8 mouse cellular contexts compared by ENCODE assay signal in the genomic region with DNA sequence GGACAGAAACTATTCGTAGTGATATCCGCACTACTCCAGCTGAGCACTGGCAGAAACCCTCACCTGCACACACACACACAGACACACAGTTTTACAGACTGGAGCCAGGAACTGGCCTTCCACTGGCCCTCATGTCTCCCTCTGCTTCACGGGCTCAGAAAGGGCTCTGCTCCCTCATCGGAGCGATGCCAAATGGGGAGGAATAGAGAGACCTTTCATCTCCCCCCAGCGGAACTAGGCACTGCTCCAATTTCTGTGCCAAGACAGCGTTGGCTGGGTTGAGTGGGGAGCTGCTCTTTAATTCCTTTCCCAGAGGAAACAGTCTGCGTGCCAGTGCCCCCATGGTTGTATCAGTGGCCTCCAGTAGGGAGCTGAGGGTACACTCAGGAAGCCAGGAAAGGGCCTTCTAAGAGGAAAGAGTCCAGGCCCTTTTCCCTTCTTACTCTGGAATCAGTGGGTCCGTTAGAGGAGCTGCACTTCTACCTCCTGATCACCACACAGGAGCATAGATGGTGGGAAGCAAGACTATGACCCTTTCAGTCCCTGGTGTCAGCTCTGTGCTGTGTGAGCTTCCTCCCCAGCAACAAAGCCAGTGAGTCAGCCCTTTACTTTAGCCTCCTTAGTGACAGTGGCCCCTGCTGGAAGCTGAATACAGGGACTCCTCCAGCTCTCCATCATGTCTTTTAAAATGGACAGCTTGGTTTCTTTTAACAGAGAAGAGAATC.
A peak's percentile ranks its signal among the peaks of the same experiment; 100 is the strongest.
DNase-seq lines count a peak whose midpoint lies in the region; ATAC-seq and TF ChIP-seq lines count a peak whose summit lies in the region.

No protein-coding gene starts in this region.

- H3K36me3 ChIP-seq in embryonic facial prominence, embryonic 13.5 days, result no peaks in the 10 kb centered on the region
- no peaks in the 10 kb centered on the region for H3K36me3 ChIP-seq in embryonic facial prominence, embryonic 10.5 days (replicated peaks)
- no peaks in the 10 kb centered on the region for H3K36me3 ChIP-seq in forebrain, embryonic 12.5 days (replicated peaks)
- no peaks in the 10 kb centered on the region for H3K36me3 ChIP-seq in neural tube, embryonic 15.5 days

- no peak for DNase-seq in embryonic facial prominence, embryonic 10.5 days (ENCODE audit: low spot score)
- DNase-seq in adrenal gland, adult (ENCODE audit: inconsistent age in 2 of 2, low spot score in 1 of 2), result peak; percentile 74 to 86
- peak; percentile 29 to 54 for DNase-seq in heart, postnatal 14 days
- DNase-seq in left cerebral cortex, adult 2 months (ENCODE audit: extremely low spot score in 1 of 2, low spot score in 2 of 2), result peak; percentile 47 to 75
- DNase-seq in thymus, adult 18-20 months, result no peak

- intact Hi-C loops in heart, postnatal 14 days (cut with DNase I), result no loop called here
- intact Hi-C loops in left cerebral cortex, adult 2 months (cut with DNase I), result no loop called here

- H3K9ac ChIP-seq in embryonic facial prominence, embryonic 13.5 days, result no peak overlapping the region
- H3K9ac ChIP-seq in forebrain, embryonic 12.5 days, result no peak overlapping the region
- H3K9ac ChIP-seq in neural tube, embryonic 15.5 days (replicated peaks), result no peak overlapping the region

- H3K9me3 ChIP-seq in embryonic facial prominence, embryonic 13.5 days, result no peaks in the 10 kb centered on the region
- no peaks in the 10 kb centered on the region for H3K9me3 ChIP-seq in embryonic facial prominence, embryonic 10.5 days
- no peaks in the 10 kb centered on the region for H3K9me3 ChIP-seq in forebrain, embryonic 12.5 days
- H3K9me3 ChIP-seq in neural tube, embryonic 15.5 days (replicated peaks), result no peaks in the 10 kb centered on the region

- peak; percentile 6; the same call in 1 of the 2 replicates for TF ChIP-seq CTCF in left cerebral cortex, adult 2 months (IDR thresholded peaks at IDR 0.05)

- H3K4me3 ChIP-seq in embryonic facial prominence, embryonic 13.5 days, result no peak overlapping the region
- no peak overlapping the region for H3K4me3 ChIP-seq in embryonic facial prominence, embryonic 10.5 days
- H3K4me3 ChIP-seq in forebrain, embryonic 12.5 days (replicated peaks), result no peak overlapping the region
- H3K4me3 ChIP-seq in left cerebral cortex, adult 2 months, result no peak overlapping the region
- no peak overlapping the region for H3K4me3 ChIP-seq in neural tube, embryonic 15.5 days (replicated peaks)

- H3K4me2 ChIP-seq in embryonic facial prominence, embryonic 13.5 days, result no peak overlapping the region
- H3K4me2 ChIP-seq in forebrain, embryonic 12.5 days, result no peak overlapping the region
- H3K4me2 ChIP-seq in neural tube, embryonic 15.5 days, result no peak overlapping the region

- H3K27ac ChIP-seq in embryonic facial prominence, embryonic 13.5 days, result peak overlapping the region; percentile 7; the same call in 1 of the 2 replicates
- H3K27ac ChIP-seq in embryonic facial prominence, embryonic 10.5 days (replicated peaks), result no peak overlapping the region
- 0 out of 2 replicates have a peak overlapping the region, but pooled peaks have one; percentile 31 for H3K27ac ChIP-seq in forebrain, embryonic 12.5 days
- H3K27ac ChIP-seq in left cerebral cortex, adult 2 months, result peak overlapping the region; percentile 10; the same call in 1 of the 2 replicates
- peak overlapping the region; percentile 67 for H3K27ac ChIP-seq in neural tube, embryonic 15.5 days (replicated peaks)

- no peaks in the 10 kb centered on the region for H3K27me3 ChIP-seq in embryonic facial prominence, embryonic 13.5 days
- H3K27me3 ChIP-seq in embryonic facial prominence, embryonic 10.5 days (replicated peaks; ENCODE audit: low read depth, poor library complexity, severe bottlenecking), result no peaks in the 10 kb centered on the region
- no peaks in the 10 kb centered on the region for H3K27me3 ChIP-seq in forebrain, embryonic 12.5 days
- H3K27me3 ChIP-seq in neural tube, embryonic 15.5 days (replicated peaks), result no peaks in the 10 kb centered on the region

- WGBS in embryonic facial prominence, embryonic 13.5 days, result 57% methylated on average over 9 of the region's 9 CpGs
- 76% methylated on average over 9 of the region's 9 CpGs for WGBS in embryonic facial prominence, embryonic 10.5 days
- 82% methylated on average over 9 of the region's 9 CpGs for WGBS in forebrain, embryonic 12.5 days
- 58% methylated on average over 9 of the region's 9 CpGs for WGBS in neural tube, embryonic 15.5 days

- H3K4me1 ChIP-seq in embryonic facial prominence, embryonic 13.5 days, result peaks cover 11% of the 10 kb centered on the region
- H3K4me1 ChIP-seq in embryonic facial prominence, embryonic 10.5 days, result peaks cover 13% of the 10 kb centered on the region; the same call in 1 of the 2 replicates
- peaks cover 5% of the 10 kb centered on the region; the same call in 1 of the 2 replicates for H3K4me1 ChIP-seq in forebrain, embryonic 12.5 days
- H3K4me1 ChIP-seq in neural tube, embryonic 15.5 days, result peaks cover 3% of the 10 kb centered on the region

- no peak for ATAC-seq in embryonic facial prominence, embryonic 13.5 days (ENCODE audit: insufficient number of reproducible peaks, insufficient read depth, low FRiP score, low TSS enrichment, low read depth)
- ATAC-seq in forebrain, embryonic 12.5 days (ENCODE audit: low FRiP score), result no peak
- ATAC-seq in neural tube, embryonic 15.5 days (ENCODE audit: low FRiP score), result peak; percentile 87

Comparison
In these comparisons a context has a peak if more than half of its experiments do, and no peak if none do; other contexts are left out.
1. DNase-seq: peak in adrenal gland, adult (2 of 2), heart, postnatal 14 days (2 of 2) and left cerebral cortex, adult 2 months (2 of 2); none in embryonic facial prominence, embryonic 10.5 days (single experiment) and thymus, adult 18-20 months (0 of 2).